Mouse (Mus musculus) olfactory bulb, adult 2 months (tissue): ENCODE measurements around the gene Preb.

ENCODE experiments used
- CTCF ChIP-seq: fragments of 200-500 bp; IDR thresholded peaks from 2 replicates; pipeline ENCODE4 v1.5.1; 2012; ENCODE audit warnings: low read depth, mild to moderate bottlenecking, low read length, moderate library complexity; ENCODE audit not compliant: insufficient read depth
- POLR2A ChIP-seq: fragments of 200-500 bp; IDR thresholded peaks from 2 replicates; pipeline ENCODE4 v1.6.1; 2012; ENCODE audit warnings: mild to moderate bottlenecking, low read depth, low read length, moderate library complexity; ENCODE audit not compliant: insufficient read depth

DNA sequence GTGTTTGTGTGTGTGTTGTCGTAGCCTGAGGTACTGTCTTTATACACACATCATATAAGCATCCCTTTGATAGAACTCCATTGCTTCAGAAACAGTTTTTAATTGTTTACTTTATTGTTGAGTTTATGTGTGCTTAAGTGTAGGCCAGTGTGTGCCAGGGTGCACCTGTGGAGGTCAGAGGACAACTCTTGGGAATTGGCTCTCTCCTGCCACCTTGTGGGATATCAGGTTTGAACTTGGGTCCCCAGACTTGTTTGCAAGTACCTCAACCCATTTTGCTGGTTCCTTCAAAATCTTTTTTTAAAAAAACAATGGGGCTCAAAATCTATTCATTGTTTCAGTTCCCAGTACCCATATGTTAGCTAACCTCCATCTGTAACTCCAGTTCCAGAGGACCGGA, 17.2 kb downstream of the Preb start:
- TF ChIP-seq CTCF (no peak), POLR2A (no peak)
